Mouse (Mus musculus) liver, adult 10 weeks (tissue): Measurements from ENCODE around the gene Gba. TPM values are rescaled to one million over a fixed set of nuclear protein-coding genes. Genes with fewer than 3 reads are reported as not detected.

Experiments used
- polyA plus RNA-seq: library from polyadenylated mRNA; stranded (reverse); fragments of 350-450 nt; fragmentation: Illumina TruSeq; extraction: RNeasy Lipid Tissue Mini Kit (QIAGEN cat#74804); gene quantifications from one replicate; pipeline ENCODE4 v1.2.3, GENCODE M21; 2014; ENCODE audit warnings: low read depth, low replicate concordance

Gene Gba
- 10.3 TPM for polyA plus RNA-seq

GRCm38 (mm10) chr3:89202253-89203141, at the start of gene Gba:
Gene Gba (plus strand): TSS chr3:89202928.

GRCm38 (mm10) chr3:89159616-89160344, 42.9 kb upstream of the Gba start, which contains the start of gene Hcn3:
Gene Hcn3 (minus strand): TSS chr3:89160196.

GRCm38 (mm10) chr3:89164506-89165267, 38.0 kb upstream of the Gba start, which contains the start of gene Clk2:
Gene Clk2 (plus strand): TSS chr3:89164795.

GRCm38 (mm10) chr3:89177242-89178106, 25.3 kb upstream of the Gba start, which contains the start of gene Scamp3:
Gene Scamp3 (plus strand): TSS chr3:89177473.

GRCm38 (mm10) chr3:89183058-89183958, 19.4 kb upstream of the Gba start, which contains the start of gene Fam189b:
Gene Fam189b (plus strand): TSS chr3:89183143.

GRCm38 (mm10) chr3:89214681-89215411, 12.1 kb downstream of the Gba start, which contains the start of gene Thbs3:
Gene Thbs3 (plus strand): TSS chr3:89215180.

GRCm38 (mm10) chr3:89226900-89227299, 24.2 kb downstream of the Gba start, which contains the start of gene Mtx1:
Gene Mtx1 (minus strand): TSS chr3:89227088.

GRCm38 (mm10) chr3:89228836-89229235, 26.1 kb downstream of the Gba start, which contains the start of gene Muc1:
Gene Muc1 (plus strand): TSS chr3:89229057.

GRCm38 (mm10) chr3:89245688-89246171, 43.0 kb downstream of the Gba start, which contains the start of gene Krtcap2:
Gene Krtcap2 (plus strand): TSS chr3:89245966.

GRCm38 (mm10) chr3:89246261-89247100, 43.8 kb downstream of the Gba start, which contains the start of gene Trim46:
Gene Trim46 (minus strand): TSS chr3:89246309.

Other genes with a start within 250 kb of the Gba start
- 1.8 TPM for gene Rusc1, start 109.6 kb upstream of the Gba start, polyA plus RNA-seq
- gene Gm43738, start 101.8 kb upstream of the Gba start, polyA plus RNA-seq = not detected
- gene Fdps, start 101.0 kb upstream of the Gba start, polyA plus RNA-seq = 96.2 TPM
- gene Pklr, start 66.8 kb upstream of the Gba start, polyA plus RNA-seq = 35.7 TPM
- gene Hcn3, start 42.7 kb upstream of the Gba start, polyA plus RNA-seq = not detected
- 8.1 TPM for gene Clk2, start 38.1 kb upstream of the Gba start, polyA plus RNA-seq
- gene Scamp3, start 25.5 kb upstream of the Gba start, polyA plus RNA-seq = 9.4 TPM
- gene Fam189b, start 19.8 kb upstream of the Gba start, polyA plus RNA-seq = not detected
- gene Thbs3, start 12.3 kb downstream of the Gba start, polyA plus RNA-seq = not detected
- 32.9 TPM for gene Mtx1, start 24.2 kb downstream of the Gba start, polyA plus RNA-seq
- gene Muc1, start 26.1 kb downstream of the Gba start, polyA plus RNA-seq = 0.87 TPM
- 38.0 TPM for gene Krtcap2, start 43.0 kb downstream of the Gba start, polyA plus RNA-seq
- not detected for gene Trim46, start 43.4 kb downstream of the Gba start, polyA plus RNA-seq
- not detected for gene Dpm3, start 56.4 kb downstream of the Gba start, polyA plus RNA-seq
- gene Slc50a1, start 67.6 kb downstream of the Gba start, polyA plus RNA-seq = 5.9 TPM
- 11.2 TPM for gene Efna1, start 78.2 kb downstream of the Gba start, polyA plus RNA-seq
- not detected for gene Efna3, start 120.0 kb downstream of the Gba start, polyA plus RNA-seq
- gene Efna4, start 135.1 kb downstream of the Gba start, polyA plus RNA-seq = not detected
- gene Adam15, start 147.1 kb downstream of the Gba start, polyA plus RNA-seq = 0.74 TPM
- gene Dcst2, start 159.0 kb downstream of the Gba start, polyA plus RNA-seq = not detected
- not detected for gene Dcst1, start 162.3 kb downstream of the Gba start, polyA plus RNA-seq
- 6.9 TPM for gene Zbtb7b, start 191.8 kb downstream of the Gba start, polyA plus RNA-seq
- 1.6 TPM for gene Lenep, start 199.9 kb downstream of the Gba start, polyA plus RNA-seq
- 3.2 TPM for gene Flad1, start 208.9 kb downstream of the Gba start, polyA plus RNA-seq
- gene Cks1b, start 215.5 kb downstream of the Gba start, polyA plus RNA-seq = 3.3 TPM
- gene Shc1, start 215.5 kb downstream of the Gba start, polyA plus RNA-seq = 21.4 TPM
- gene Pygo2, start 227.3 kb downstream of the Gba start, polyA plus RNA-seq = 6.0 TPM
- gene Pbxip1, start 233.8 kb downstream of the Gba start, polyA plus RNA-seq = 2.6 TPM